Comparison of ENCODE assay signal across 7 mouse cellular contexts in genomic region chr5:64159065-64159780, GRCm38 (mm10). TPM values are rescaled to one million over a fixed set of nuclear protein-coding genes. Genes with fewer than 3 reads are reported as not detected.
DNase-seq lines count a peak whose midpoint lies in the region; ATAC-seq lines count a peak whose summit lies in the region.

No protein-coding gene starts in this region.

- peak; percentile 35 for DNase-seq in urinary bladder, adult 2 months (ENCODE audit: low spot score)
- DNase-seq in urinary bladder, adult 18-20 months (ENCODE audit: low spot score in 2 of 2) = no peak
- peak; percentile 28 for DNase-seq in embryo, embryonic 10 days (ENCODE audit: low spot score)
- peak; percentile 60 for DNase-seq in hindbrain, embryonic 11.5 days (ENCODE audit: low spot score)
- no peak for DNase-seq in limb, embryonic 10.5 days (ENCODE audit: low spot score)
- DNase-seq in thymus, postnatal 10 days (ENCODE audit: low spot score in 2 of 2) = peak; percentile 10 to 30

- no peaks in the 10 kb centered on the region for H3K9me3 ChIP-seq in hindbrain, embryonic 11.5 days (ENCODE audit: control insufficient read depth, low read length)
- no peaks in the 10 kb centered on the region for H3K9me3 ChIP-seq in limb, embryonic 10.5 days (replicated peaks)
- no peaks in the 10 kb centered on the region for H3K9me3 ChIP-seq in midbrain, embryonic 16.5 days (replicated peaks; ENCODE audit: control insufficient read depth, low read length, poor library complexity, severe bottlenecking)

- H3K27ac ChIP-seq in hindbrain, embryonic 11.5 days (ENCODE audit: low read depth, low read length) = no peak overlapping the region
- H3K27ac ChIP-seq in limb, embryonic 10.5 days = peak overlapping the region; percentile 38; the same call in 1 of the 2 replicates
- no peak overlapping the region for H3K27ac ChIP-seq in midbrain, embryonic 16.5 days (ENCODE audit: low read length)

- peak; percentile 58 for ATAC-seq in hindbrain, embryonic 11.5 days (ENCODE audit: low FRiP score)
- ATAC-seq in midbrain, embryonic 16.5 days = peak; percentile 73

- H3K9ac ChIP-seq in hindbrain, embryonic 11.5 days (ENCODE audit: low read depth, low read length) = peak overlapping the region; percentile 55
- H3K9ac ChIP-seq in midbrain, embryonic 16.5 days (ENCODE audit: low read depth, low read length) = peak overlapping the region; percentile 67

- peaks cover 28% of the 10 kb centered on the region for H3K27me3 ChIP-seq in hindbrain, embryonic 11.5 days (ENCODE audit: control insufficient read depth, insufficient read depth, low read length)
- H3K27me3 ChIP-seq in limb, embryonic 10.5 days (ENCODE audit: low read depth, poor library complexity, severe bottlenecking) = peaks cover 75% of the 10 kb centered on the region
- peaks cover 15% of the 10 kb centered on the region for H3K27me3 ChIP-seq in midbrain, embryonic 16.5 days (ENCODE audit: control insufficient read depth, insufficient read depth, low read depth, low read length)

- peak overlapping the region; percentile 100 for H3K4me2 ChIP-seq in hindbrain, embryonic 11.5 days (replicated peaks; ENCODE audit: low read depth, low read length)
- H3K4me2 ChIP-seq in midbrain, embryonic 16.5 days (ENCODE audit: low read length) = peak overlapping the region; percentile 100

- H3K4me1 ChIP-seq in hindbrain, embryonic 11.5 days (replicated peaks; ENCODE audit: control insufficient read depth, insufficient read depth, low read length) = 0 out of 2 replicates have a peak, but pooled peaks cover 2% of the 10 kb centered on the region
- H3K4me1 ChIP-seq in limb, embryonic 10.5 days = peaks cover 31% of the 10 kb centered on the region
- H3K4me1 ChIP-seq in midbrain, embryonic 16.5 days (ENCODE audit: control insufficient read depth, insufficient read depth, low read length) = peaks cover 11% of the 10 kb centered on the region; the same call in 1 of the 2 replicates

- H3K4me3 ChIP-seq in hindbrain, embryonic 11.5 days (ENCODE audit: low read depth, low read length) = peak overlapping the region; percentile 66
- peak overlapping the region; percentile 63 for H3K4me3 ChIP-seq in limb, embryonic 10.5 days
- peak overlapping the region; percentile 70 for H3K4me3 ChIP-seq in midbrain, embryonic 16.5 days (ENCODE audit: low read depth, low read length)

- WGBS in hindbrain, embryonic 11.5 days = under 1% methylated on average over 39 of the region's 39 CpGs
- WGBS in limb, embryonic 10.5 days = under 1% methylated on average over 39 of the region's 39 CpGs
- under 1% methylated on average over 39 of the region's 39 CpGs for WGBS in midbrain, embryonic 16.5 days

- H3K36me3 ChIP-seq in hindbrain, embryonic 11.5 days (ENCODE audit: control insufficient read depth, insufficient read depth, low read length) = no peaks in the 10 kb centered on the region
- no peaks in the 10 kb centered on the region for H3K36me3 ChIP-seq in limb, embryonic 10.5 days
- no peaks in the 10 kb centered on the region for H3K36me3 ChIP-seq in midbrain, embryonic 16.5 days (ENCODE audit: control insufficient read depth, insufficient read depth, low read length)

RNA-seq across cellular contexts. Expression of gene Tbc1d1, which starts 3.1 kb away (rescaled TPM):
- polyA plus RNA-seq in urinary bladder, adult 2 months (2012; rRNA removed) = 41.2 and 42.3 TPM in 2 replicates
- polyA plus RNA-seq in hindbrain, embryonic 11.5 days (2014; fragmentation: Nextera tagmentation; extraction: Ambion mirVana) = 20.2 and 23.3 TPM in 2 replicates
- polyA plus RNA-seq in limb, embryonic 10.5 days (2016; fragmentation: Nextera tagmentation; extraction: Ambion mirVana) = 31.8 and 35.0 TPM in 2 replicates
- 8.5 and 8.8 TPM in 2 replicates for polyA plus RNA-seq in midbrain, embryonic 16.5 days (2015; fragmentation: Nextera tagmentation; extraction: Ambion mirVana)

Comparison
In these comparisons a context has a peak if more than half of its experiments do, and no peak if none do; other contexts are left out.
1. DNase-seq: peak in urinary bladder, adult 2 months (single experiment), embryo, embryonic 10 days (single experiment), hindbrain, embryonic 11.5 days (single experiment) and thymus, postnatal 10 days (2 of 2); none in urinary bladder, adult 18-20 months (0 of 2) and limb, embryonic 10.5 days (single experiment).
2. Peak in every context shown above with its lines, with median percentiles within 50 percentile points of each other: H3K4me3 ChIP-seq.